Mouse (Mus musculus): ENCODE results near the gene Cxcl14. TPM values are rescaled to one million over a fixed set of nuclear protein-coding genes. Genes with fewer than 3 reads are reported as not detected.

Gene Cxcl14
- polyA plus RNA-seq, 1 experiment from 2014 or later, result 2.2 TPM

DNA sequence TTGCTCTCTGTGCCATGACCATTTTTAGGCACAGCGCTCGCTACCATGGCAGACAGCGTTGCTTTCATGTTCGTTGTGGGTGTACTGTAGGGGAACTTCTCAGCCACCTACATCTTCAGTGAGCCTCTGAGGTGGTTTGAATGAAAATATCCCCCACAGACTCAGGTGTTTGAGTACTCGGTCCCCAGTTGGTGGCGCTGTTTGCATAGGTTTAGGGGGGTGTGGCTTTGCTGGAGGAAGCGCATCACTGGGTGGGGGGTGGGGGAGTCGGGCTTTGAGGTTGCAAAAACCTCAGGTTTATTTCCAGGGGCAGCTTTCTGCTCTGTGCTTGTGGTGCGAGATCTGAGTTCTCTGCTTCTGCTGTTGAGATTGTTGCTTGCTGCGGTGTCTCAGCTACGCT, 3.0 kb upstream of the Cxcl14 start:
- Histone ChIP-seq H3K4me1 (replicated peaks; ENCODE audit: control insufficient read depth, insufficient read depth, low read length) (peaks cover 4% of the 10 kb centered on the region; the same call in 1 of the 2 replicates), H3K27me3 (ENCODE audit: control insufficient read depth, insufficient read depth, low read length) (peaks cover 35% of the 10 kb centered on the region), H3K27ac (no peak overlapping the region), H3K4me3 (replicated peaks; ENCODE audit: low read length) (no peak overlapping the region), H3K4me2 (replicated peaks) (no peak overlapping the region), H3K9me3 (ENCODE audit: control insufficient read depth, low read length) (no peaks in the 10 kb centered on the region), H3K9ac (no peak overlapping the region), H3K36me3 (replicated peaks; ENCODE audit: control insufficient read depth, insufficient read depth) (no peaks in the 10 kb centered on the region)
- 94% methylated on average over 11 of the region's 11 CpGs for WGBS
- DNase-seq (ENCODE audit: low spot score), result no peak
- no peak for ATAC-seq (ENCODE audit: low FRiP score)

DNA sequence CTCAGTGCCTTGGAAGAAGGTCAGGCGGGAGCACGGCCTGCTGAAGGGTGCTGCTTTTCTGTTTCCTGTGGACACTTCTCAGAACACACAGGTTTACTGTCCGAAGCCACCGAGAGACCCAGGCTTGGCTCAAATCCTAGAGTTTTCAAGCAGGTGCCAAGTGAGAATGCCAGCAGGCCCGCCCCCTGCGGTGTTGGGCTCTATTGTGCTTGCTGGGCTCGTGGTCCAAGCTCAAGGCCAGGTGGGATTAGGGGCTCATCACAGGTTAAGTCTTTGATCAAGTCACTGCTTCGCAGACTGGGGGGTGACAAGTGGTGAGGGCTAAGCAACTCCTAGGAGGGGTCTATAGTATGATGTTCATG, 289 bp upstream of the Cxcl14 start:
- no peak; the same call in 1 of the 2 replicates for ATAC-seq (ENCODE audit: low FRiP score)
- H3K9me3 ChIP-seq (ENCODE audit: control insufficient read depth, low read length), result no peaks in the 10 kb centered on the region
- H3K27me3 ChIP-seq (ENCODE audit: control insufficient read depth, insufficient read depth, low read length), result peaks cover 59% of the 10 kb centered on the region
- WGBS, result 7% methylated on average over 8 of the region's 8 CpGs
- H3K27ac ChIP-seq, result no peak overlapping the region
- H3K36me3 ChIP-seq (replicated peaks; ENCODE audit: control insufficient read depth, insufficient read depth), result no peaks in the 10 kb centered on the region
- no peak for DNase-seq (ENCODE audit: low spot score)
- peak overlapping the region; percentile 55 for H3K9ac ChIP-seq
- H3K4me1 ChIP-seq (replicated peaks; ENCODE audit: control insufficient read depth, insufficient read depth, low read length), result peaks cover 4% of the 10 kb centered on the region; the same call in 1 of the 2 replicates
- peak overlapping the region; percentile 74 for H3K4me2 ChIP-seq (replicated peaks)
- H3K4me3 ChIP-seq (replicated peaks; ENCODE audit: low read length), result peak overlapping the region; percentile 41

DNA sequence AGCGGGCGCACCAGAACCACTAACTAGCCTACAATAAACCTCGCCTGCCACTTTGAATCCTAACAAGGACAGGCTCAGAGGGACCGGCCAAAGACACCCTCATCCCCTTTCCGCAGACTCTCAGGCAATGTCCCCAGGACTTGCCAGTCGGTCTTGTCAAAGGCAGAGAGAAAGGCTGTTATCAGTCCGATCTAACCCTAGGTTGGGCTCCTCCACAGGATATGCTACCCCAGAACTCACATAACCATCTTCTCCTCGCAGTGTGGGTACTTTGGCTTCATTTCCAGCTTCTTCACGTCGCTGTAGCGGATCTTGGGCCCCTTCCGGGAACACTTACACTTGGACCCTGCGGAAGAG, 787 bp downstream of the Cxcl14 start:
- Histone ChIP-seq H3K9ac (peak overlapping the region; percentile 55), H3K36me3 (replicated peaks; ENCODE audit: control insufficient read depth, insufficient read depth) (no peaks in the 10 kb centered on the region), H3K4me3 (replicated peaks; ENCODE audit: low read length) (peak overlapping the region; percentile 41), H3K27me3 (ENCODE audit: control insufficient read depth, insufficient read depth, low read length) (peaks cover 59% of the 10 kb centered on the region), H3K27ac (no peak overlapping the region), H3K9me3 (ENCODE audit: control insufficient read depth, low read length) (no peaks in the 10 kb centered on the region), H3K4me2 (replicated peaks) (peak overlapping the region; percentile 74), H3K4me1 (replicated peaks; ENCODE audit: control insufficient read depth, insufficient read depth, low read length) (peaks cover 4% of the 10 kb centered on the region; the same call in 1 of the 2 replicates)
- no peak for DNase-seq (ENCODE audit: low spot score)
- no peak for ATAC-seq (ENCODE audit: low FRiP score)
- WGBS, result 5% methylated on average over 13 of the region's 13 CpGs

- no peaks in the 10 kb centered on the region for H3K9me3 ChIP-seq (ENCODE audit: control insufficient read depth, low read length)
- no peak for DNase-seq (ENCODE audit: low spot score)
- peak overlapping the region; percentile 74; the same call in 1 of the 2 replicates for H3K4me2 ChIP-seq (replicated peaks)
- peaks cover 59% of the 10 kb centered on the region for H3K27me3 ChIP-seq (ENCODE audit: control insufficient read depth, insufficient read depth, low read length)
- WGBS, result 5% methylated on average over 10 of the region's 10 CpGs
- peaks cover 4% of the 10 kb centered on the region; the same call in 1 of the 2 replicates for H3K4me1 ChIP-seq (replicated peaks; ENCODE audit: control insufficient read depth, insufficient read depth, low read length)
- no peak for ATAC-seq (ENCODE audit: low FRiP score)
- H3K36me3 ChIP-seq (replicated peaks; ENCODE audit: control insufficient read depth, insufficient read depth), result no peaks in the 10 kb centered on the region
- H3K27ac ChIP-seq, result no peak overlapping the region
- H3K9ac ChIP-seq, result no peak overlapping the region
- H3K4me3 ChIP-seq (replicated peaks; ENCODE audit: low read length), result peak overlapping the region; percentile 41; the same call in 1 of the 2 replicates
Measured at GRCm38 (mm10) chr13:56294908-56295307, 1.4 kb downstream of the Cxcl14 start.

GRCm38 (mm10) chr13:56289998-56290397, 6.4 kb downstream of the Cxcl14 start:
- WGBS, result 75% methylated on average over 6 of the region's 6 CpGs
- Histone ChIP-seq H3K4me2 (replicated peaks) (no peak overlapping the region), H3K9ac (no peak overlapping the region), H3K4me1 (replicated peaks; ENCODE audit: control insufficient read depth, insufficient read depth, low read length) (no peaks in the 10 kb centered on the region), H3K27ac (no peak overlapping the region), H3K36me3 (replicated peaks; ENCODE audit: control insufficient read depth, insufficient read depth) (no peaks in the 10 kb centered on the region), H3K27me3 (ENCODE audit: control insufficient read depth, insufficient read depth, low read length) (peaks cover 30% of the 10 kb centered on the region), H3K4me3 (replicated peaks; ENCODE audit: low read length) (no peak overlapping the region), H3K9me3 (ENCODE audit: control insufficient read depth, low read length) (no peaks in the 10 kb centered on the region)
- ATAC-seq (ENCODE audit: low FRiP score) (no peak), DNase-seq (ENCODE audit: low spot score) (no peak)

- H3K36me3 ChIP-seq (replicated peaks; ENCODE audit: control insufficient read depth, insufficient read depth), result no peaks in the 10 kb centered on the region
- DNase-seq (ENCODE audit: low spot score) (no peak), ATAC-seq (ENCODE audit: low FRiP score) (no peak)
- no peak overlapping the region for H3K27ac ChIP-seq
- H3K4me1 ChIP-seq (replicated peaks; ENCODE audit: control insufficient read depth, insufficient read depth, low read length), result no peaks in the 10 kb centered on the region
- H3K27me3 ChIP-seq (ENCODE audit: control insufficient read depth, insufficient read depth, low read length), result peaks cover 23% of the 10 kb centered on the region
- no peak overlapping the region for H3K9ac ChIP-seq
- 63% methylated on average over 11 of the region's 11 CpGs for WGBS
- H3K4me2 ChIP-seq (replicated peaks), result no peak overlapping the region
- H3K9me3 ChIP-seq (ENCODE audit: control insufficient read depth, low read length), result no peaks in the 10 kb centered on the region
- no peak overlapping the region for H3K4me3 ChIP-seq (replicated peaks; ENCODE audit: low read length)
Measured at GRCm38 (mm10) chr13:56289261-56289660, 7.1 kb downstream of the Cxcl14 start.

DNA sequence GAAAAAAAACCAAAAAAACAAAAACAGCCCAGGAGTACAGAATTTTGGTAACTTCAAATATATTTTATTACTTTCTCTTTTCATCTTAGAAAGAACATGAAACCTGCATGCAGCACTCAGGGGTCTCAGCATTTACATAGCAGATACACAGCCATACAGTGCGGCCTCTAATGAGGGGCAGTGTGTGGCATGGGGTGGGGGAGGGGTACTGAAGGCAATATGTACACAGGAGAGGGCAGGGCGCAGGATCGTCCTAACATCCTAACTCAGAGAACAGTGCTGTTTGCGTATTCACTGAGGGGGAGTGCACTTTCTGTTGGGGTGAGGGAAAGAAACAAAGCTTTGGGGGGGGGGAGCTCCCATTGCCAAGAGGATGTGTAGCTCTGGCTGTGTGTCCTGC, 7.8 kb downstream of the Cxcl14 start:
- H3K9ac ChIP-seq, result no peak overlapping the region
- H3K4me3 ChIP-seq (replicated peaks; ENCODE audit: low read length), result no peak overlapping the region
- no peak overlapping the region for H3K4me2 ChIP-seq (replicated peaks)
- no peak for ATAC-seq (ENCODE audit: low FRiP score)
- DNase-seq (ENCODE audit: low spot score), result no peak
- H3K27ac ChIP-seq, result no peak overlapping the region
- peaks cover 16% of the 10 kb centered on the region for H3K27me3 ChIP-seq (ENCODE audit: control insufficient read depth, insufficient read depth, low read length)
- H3K36me3 ChIP-seq (replicated peaks; ENCODE audit: control insufficient read depth, insufficient read depth), result no peaks in the 10 kb centered on the region
- no peaks in the 10 kb centered on the region for H3K9me3 ChIP-seq (ENCODE audit: control insufficient read depth, low read length)
- H3K4me1 ChIP-seq (replicated peaks; ENCODE audit: control insufficient read depth, insufficient read depth, low read length), result no peaks in the 10 kb centered on the region
- 35% methylated on average over 4 of the region's 4 CpGs for WGBS

- 49% methylated on average over 9 of the region's 9 CpGs for WGBS
- no peak for ATAC-seq (ENCODE audit: low FRiP score)
- no peak overlapping the region for H3K4me2 ChIP-seq (replicated peaks)
- H3K9ac ChIP-seq, result no peak overlapping the region
- no peak overlapping the region for H3K27ac ChIP-seq
- peaks cover 1% of the 10 kb centered on the region; the same call in 1 of the 2 replicates for H3K27me3 ChIP-seq (ENCODE audit: control insufficient read depth, insufficient read depth, low read length)
- H3K4me1 ChIP-seq (replicated peaks; ENCODE audit: control insufficient read depth, insufficient read depth, low read length), result no peaks in the 10 kb centered on the region
- H3K4me3 ChIP-seq (replicated peaks; ENCODE audit: low read length), result no peak overlapping the region
- DNase-seq (ENCODE audit: low spot score), result no peak
- H3K36me3 ChIP-seq (replicated peaks; ENCODE audit: control insufficient read depth, insufficient read depth), result no peaks in the 10 kb centered on the region
- H3K9me3 ChIP-seq (ENCODE audit: control insufficient read depth, low read length), result no peaks in the 10 kb centered on the region
Measured at GRCm38 (mm10) chr13:56287091-56287490, 9.3 kb downstream of the Cxcl14 start.

GRCm38 (mm10) chr13:56283321-56283720, 13.0 kb downstream of the Cxcl14 start:
- no peaks in the 10 kb centered on the region for H3K4me1 ChIP-seq (replicated peaks; ENCODE audit: control insufficient read depth, insufficient read depth, low read length)
- ATAC-seq (ENCODE audit: low FRiP score) (no peak), DNase-seq (ENCODE audit: low spot score) (no peak)
- H3K27ac ChIP-seq, result no peak overlapping the region
- no peaks in the 10 kb centered on the region for H3K27me3 ChIP-seq (ENCODE audit: control insufficient read depth, insufficient read depth, low read length)
- H3K4me3 ChIP-seq (replicated peaks; ENCODE audit: low read length), result no peak overlapping the region
- H3K9ac ChIP-seq, result no peak overlapping the region
- 89% methylated on average over 13 of the region's 13 CpGs for WGBS
- no peaks in the 10 kb centered on the region for H3K36me3 ChIP-seq (replicated peaks; ENCODE audit: control insufficient read depth, insufficient read depth)
- H3K4me2 ChIP-seq (replicated peaks), result no peak overlapping the region
- no peaks in the 10 kb centered on the region for H3K9me3 ChIP-seq (ENCODE audit: control insufficient read depth, low read length)

DNA sequence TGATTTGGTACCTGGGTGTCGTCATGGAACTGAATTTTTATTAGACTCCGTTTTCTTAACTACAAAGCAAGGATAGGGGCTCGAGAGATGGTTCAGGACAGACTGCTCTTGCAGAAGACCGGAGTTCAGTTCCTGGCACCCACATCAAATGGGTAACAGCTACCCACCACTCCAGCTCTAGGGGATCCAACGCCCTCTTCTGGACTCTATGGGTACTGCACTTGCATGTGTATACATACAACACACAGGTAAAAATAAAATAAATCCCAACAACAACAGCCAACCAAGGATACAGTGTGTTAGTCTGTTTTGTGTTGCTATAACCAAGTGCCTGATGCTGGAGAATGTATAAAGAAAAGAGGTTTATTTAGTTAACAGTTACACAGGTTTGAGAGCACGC, 16.0 kb downstream of the Cxcl14 start:
- Histone ChIP-seq H3K36me3 (replicated peaks; ENCODE audit: control insufficient read depth, insufficient read depth) (no peaks in the 10 kb centered on the region), H3K27ac (no peak overlapping the region), H3K9me3 (ENCODE audit: control insufficient read depth, low read length) (no peaks in the 10 kb centered on the region), H3K4me3 (replicated peaks; ENCODE audit: low read length) (no peak overlapping the region), H3K4me1 (replicated peaks; ENCODE audit: control insufficient read depth, insufficient read depth, low read length) (no peaks in the 10 kb centered on the region), H3K4me2 (replicated peaks) (no peak overlapping the region), H3K9ac (no peak overlapping the region), H3K27me3 (ENCODE audit: control insufficient read depth, insufficient read depth, low read length) (no peaks in the 10 kb centered on the region)
- WGBS, result 81% methylated on average over 6 of the region's 6 CpGs
- DNase-seq (ENCODE audit: low spot score), result no peak
- no peak for ATAC-seq (ENCODE audit: low FRiP score)

All from hindbrain, embryonic 14.5 days (tissue).